Mouse (Mus musculus) neutrophil, adult 83 days (primary cell): ENCODE measurements around the gene Katnb1. TPM values are rescaled to one million over a fixed set of nuclear protein-coding genes. Genes with fewer than 3 reads are reported as not detected.

Source experiments
- total RNA-seq, 2 experiments: library from RNA; stranded (reverse); gene quantifications; one replicate each; pipeline ENCODE4 v1.2.4; 2023

Katnb1 gene
- total RNA-seq = 10 to 100 TPM; 17.5 to 18.1 TPM

DNA sequence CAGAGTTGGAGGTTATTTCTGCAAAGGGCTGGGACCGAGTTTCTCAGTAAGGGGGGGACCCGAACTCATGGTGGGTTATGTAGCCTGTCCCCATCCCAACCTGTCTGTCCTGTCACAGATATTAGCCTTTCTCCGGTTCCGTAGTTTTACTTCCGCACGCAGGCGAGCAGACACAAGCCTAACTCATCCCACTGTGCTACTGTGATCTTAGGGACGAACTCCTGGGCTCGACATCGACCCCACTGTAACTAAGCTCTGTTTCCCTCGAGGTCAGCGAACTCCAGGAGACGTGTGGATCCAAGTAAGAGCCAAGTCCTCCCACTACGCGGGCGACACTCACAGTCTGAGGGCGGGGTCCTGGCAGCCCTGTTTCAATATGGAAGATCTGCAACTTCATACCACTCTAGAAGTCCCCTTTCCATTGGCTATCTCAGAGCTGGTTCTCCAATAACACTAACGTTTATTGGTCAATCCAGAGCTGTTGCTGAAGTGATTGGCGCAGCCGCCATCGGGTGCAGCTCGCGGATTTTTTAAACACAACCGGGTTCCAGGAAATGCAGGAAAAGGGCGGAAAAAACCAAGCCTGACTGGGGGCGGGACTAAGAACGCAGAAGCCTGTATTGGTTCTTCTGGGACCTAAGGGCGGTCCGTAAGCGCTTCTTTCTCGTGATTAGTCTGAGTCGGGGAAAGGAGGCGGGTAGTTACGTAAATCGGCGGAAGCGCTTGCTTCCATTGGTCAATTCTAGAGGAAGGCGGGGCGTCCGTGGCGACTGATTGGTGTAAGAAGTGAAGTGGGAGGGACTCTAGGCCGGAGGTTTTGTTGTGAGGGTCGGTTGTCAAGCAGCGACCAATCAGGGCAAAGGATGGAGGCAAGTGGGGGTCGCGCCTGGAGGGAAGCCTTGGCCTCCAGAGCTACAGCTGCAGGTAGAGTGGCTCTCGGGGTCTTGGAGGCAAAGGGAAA lies at the start of gene Katnb1:
Gene Katnb1 (plus strand): TSS at position 806 of the 961 bp plus-strand sequence.

DNA sequence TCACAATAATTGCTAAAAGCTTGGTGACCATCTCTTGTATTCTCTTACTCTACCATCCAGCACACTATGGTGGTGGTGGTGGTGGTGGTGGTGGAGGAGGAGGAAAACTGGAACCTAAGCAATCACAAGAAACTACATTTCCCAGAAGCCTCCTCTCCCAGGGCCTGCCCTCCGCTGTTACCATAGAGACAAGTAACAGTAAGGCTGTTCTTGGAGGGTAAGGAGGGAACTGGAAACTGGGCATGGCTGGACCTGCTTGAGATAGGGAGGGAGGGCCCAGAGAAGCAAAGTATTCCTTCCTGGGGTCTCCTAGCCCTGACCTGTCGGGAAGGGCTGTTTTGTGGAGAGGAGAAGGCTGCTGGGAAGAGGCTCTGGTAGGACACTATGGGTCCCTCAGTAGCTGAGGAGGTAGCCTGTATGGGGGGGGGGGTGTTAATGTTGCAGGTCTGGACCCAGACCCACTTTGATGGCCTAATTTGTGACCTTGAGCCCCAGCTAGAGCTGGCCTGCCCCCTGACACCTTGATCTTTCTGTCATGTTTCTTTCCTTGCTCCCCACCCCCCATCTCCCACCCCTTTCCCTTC lies 26.0 kb upstream of the Katnb1 start, which contains the start of gene Drc7:
Gene Drc7 (plus strand): TSS at position 177 of the 584 bp plus-strand sequence.

Other genes with a start within 250 kb of the Katnb1 start
- gene Coq9, start 242.9 kb upstream of the Katnb1 start, total RNA-seq = 10 to 100 TPM; 24.5 to 27.2 TPM
- 10 to 100 TPM; 39.1 to 42.8 TPM for gene Ciapin1, start 242.8 kb upstream of the Katnb1 start, total RNA-seq
- 10 to 100 TPM; 37.8 to 39.3 TPM for gene Polr2c, start 223.7 kb upstream of the Katnb1 start, total RNA-seq
- 1 to 10 TPM; 1.2 to 1.3 TPM for gene Dok4, start 204.9 kb upstream of the Katnb1 start, total RNA-seq
- 1 to 10 TPM; 3.7 to 4.7 TPM for gene Ccdc102a, start 163.1 kb upstream of the Katnb1 start, total RNA-seq
- 10 to 100 TPM; 14.8 to 23.2 TPM for gene Adgrg5, start 157.5 kb upstream of the Katnb1 start, total RNA-seq
- gene Adgrg1, start 106.4 kb upstream of the Katnb1 start, total RNA-seq = 10 to 100 TPM; 10.2 to 15.0 TPM
- gene Adgrg3, start 63.5 kb upstream of the Katnb1 start, total RNA-seq = 100 to 1,000 TPM; 129 to 142 TPM
- under 1 TPM; 0.57 TPM for gene Drc7, start 26.1 kb upstream of the Katnb1 start, total RNA-seq
- 10 to 100 TPM; 22.2 to 23.4 TPM for gene Kifc3, start 121.6 kb downstream of the Katnb1 start, total RNA-seq
- under 1 TPM; 0.42 to 0.48 TPM for gene Cngb1, start 225.4 kb downstream of the Katnb1 start, total RNA-seq
- not detected for gene Tepp, start 229.4 kb downstream of the Katnb1 start, total RNA-seq